Mouse (Mus musculus): ENCODE measurements around the gene Eef1a2.

GRCm38 (mm10) chr2:181113762-181114361 lies 43.0 kb downstream of the Eef1a2 start:
- TF ChIP-seq POLR2A (IDR thresholded peaks at IDR 0.05; ENCODE audit: control insufficient read depth, low read depth, low read length): no peak
- TF ChIP-seq CTCF (IDR thresholded peaks at IDR 0.05; ENCODE audit: control insufficient read depth, insufficient read depth, insufficient replicate concordance, low read depth, low read length): no peak
